Comparison of ENCODE assay signal across 16 mouse cellular contexts in genomic region chr8:126379580-126379979, GRCm38 (mm10). TPM values are rescaled to one million over a fixed set of nuclear protein-coding genes. Genes with fewer than 3 reads are reported as not detected.
DNase-seq lines count a peak whose midpoint lies in the region; ATAC-seq lines count a peak whose summit lies in the region.
"Had no signal": no experiment of that assay in that cellular context is flagged by ENCODE, and none has a peak within 500 bp of the region (broad histone marks: within the 10 kb centered on the region; RNA-seq: fewer than 3 reads in every experiment).

No protein-coding gene starts in this region.

- DNase-seq in 416B (ENCODE audit: low read depth) = peak; percentile 12
- DNase-seq: adrenal gland, adult 2 months; adrenal gland, postnatal 10 days; adrenal gland, postnatal 25 days; cerebellum, adult 11 months; cerebellum, adult 18-20 months; cerebellum, adult 8-10 months; cerebellum, adult 9-11 months; cerebellum, postnatal 14 days; cerebellum, postnatal 36 days had no signal

- peak; percentile 79 for ATAC-seq in granulocyte monocyte progenitor cell, adult 5-6 weeks (replicated peaks; ENCODE audit: poor library complexity, severe bottlenecking)
- peak; percentile 72 for ATAC-seq in megakaryocyte progenitor cell, adult 5-6 weeks (replicated peaks; ENCODE audit: poor library complexity)
- ATAC-seq in inflammation-experienced regulatory T-cells, adult 6 months = no peak
- ATAC-seq in erythroblast, adult 5-6 weeks (replicated peaks; ENCODE audit: low FRiP score, poor library complexity, severe bottlenecking) = no peak
- ATAC-seq: forebrain, embryonic 14.5 days; forebrain, embryonic 16.5 days had no signal

RNA-seq across cellular contexts. Expression of gene Coa6, which starts 42.7 kb away (rescaled TPM):
- total RNA-seq in granulocyte monocyte progenitor cell, adult 5-6 weeks (2014; fragmentation: Nextera tagmentation) = 11.3 and 26.6 TPM in 2 replicates
- total RNA-seq in granulocyte monocyte progenitor cell, adult 5-6 weeks (2017) = 49.5 and 52.8 TPM in 2 replicates
- 34.9 and 36.3 TPM in 2 replicates for total RNA-seq in megakaryocyte progenitor cell, adult 5-6 weeks (2015)
- total RNA-seq in megakaryocyte progenitor cell, adult 5-6 weeks (2017) = 27.6 and 28.5 TPM in 2 replicates
- 10 to 100 TPM; 43.4 to 59.4 (median 48.4) TPM for polyA plus RNA-seq in inflammation-experienced regulatory T-cells, adult 6 months (2017; shearing (Covaris generic))
- 8.6 TPM in 1 of 2 replicates, not detected in the other for total RNA-seq in erythroblast, adult 5-6 weeks (2015; ENCODE audit: low replicate concordance)
- 2.9 and 8.1 TPM in 2 replicates for total RNA-seq in erythroblast, adult 5-6 weeks (2017; ENCODE audit: low replicate concordance)

Comparison
In these comparisons a context has a peak if more than half of its experiments do, and no peak if none do; other contexts are left out.
1. ATAC-seq: peak in granulocyte monocyte progenitor cell, adult 5-6 weeks (single experiment) and megakaryocyte progenitor cell, adult 5-6 weeks (single experiment); none in inflammation-experienced regulatory T-cells, adult 6 months (single experiment) and erythroblast, adult 5-6 weeks (single experiment).